Mouse (Mus musculus): ENCODE results near the gene Lrp1. TPM values are rescaled to one million over a fixed set of nuclear protein-coding genes. Genes with fewer than 3 reads are reported as not detected.

The Lrp1 gene
- total RNA-seq (2021) = 100 to 1,000 TPM; 288 to 310 TPM
- long read RNA-seq, experiment 1, full-length matches to known transcripts = 3 of 111 reads
- long read RNA-seq, experiment 1, partial matches to known transcripts = 96 of 111 reads
- long read RNA-seq, experiment 1, other reads (novel, unspliced or antisense) = 12 of 111 reads
- long read RNA-seq, experiment 2, full-length matches to known transcripts = 6 of 112 reads
- long read RNA-seq, experiment 2, partial matches to known transcripts = 63 of 112 reads
- long read RNA-seq, experiment 2, other reads (novel, unspliced or antisense) = 43 of 112 reads

DNA sequence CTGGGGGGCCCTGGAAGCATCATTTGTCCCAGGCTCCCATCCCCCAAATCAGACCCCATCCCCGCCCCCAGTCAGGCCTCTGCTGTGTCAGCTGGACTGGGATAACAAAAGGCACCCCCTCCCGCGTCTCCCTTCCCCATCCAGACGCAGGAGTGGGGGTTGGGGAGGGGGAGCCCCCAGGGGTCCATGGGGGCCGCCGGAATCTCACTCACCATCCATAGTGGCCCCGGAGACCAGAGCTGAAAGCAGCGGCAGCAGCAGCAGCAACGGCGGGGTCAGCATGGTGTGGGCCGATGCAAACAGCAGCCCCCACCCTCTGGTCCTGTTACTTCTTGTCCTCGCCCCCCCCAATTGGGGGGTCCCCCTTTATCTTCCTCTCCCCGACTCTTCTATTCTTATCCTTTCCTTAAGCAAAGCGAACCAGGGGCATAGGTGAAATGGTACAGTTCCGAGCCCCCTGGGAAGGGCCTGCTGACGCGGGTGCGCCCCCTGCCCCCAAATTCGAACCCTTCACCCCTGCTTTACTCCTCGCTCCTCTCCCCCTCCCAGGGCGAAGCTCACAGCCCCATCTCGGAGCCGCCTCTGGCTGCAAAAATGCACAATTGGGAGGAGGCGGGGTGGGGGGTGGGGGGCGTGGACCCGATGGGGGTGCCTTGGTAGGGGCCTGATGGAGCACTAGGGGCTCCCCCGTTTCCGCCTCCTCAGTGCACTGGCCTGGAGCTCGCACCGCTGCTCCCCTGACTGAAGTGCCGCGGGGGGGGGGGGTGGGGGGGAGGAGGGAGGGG is at the start of gene Lrp1:
TSS of gene Lrp1 (minus strand) at position 743 of the 785 bp plus-strand sequence.
- no peak for TF ChIP-seq CTCF (conservative IDR thresholded peaks at IDR 0.05)
- no peak for DNase-seq (ENCODE audit: low spot score in 2 of 2)
- H3K4me3 ChIP-seq = peak within 1 kb of the TSS; percentile 91
- H3K27ac ChIP-seq = peak within 1 kb of the TSS; percentile 99

DNA sequence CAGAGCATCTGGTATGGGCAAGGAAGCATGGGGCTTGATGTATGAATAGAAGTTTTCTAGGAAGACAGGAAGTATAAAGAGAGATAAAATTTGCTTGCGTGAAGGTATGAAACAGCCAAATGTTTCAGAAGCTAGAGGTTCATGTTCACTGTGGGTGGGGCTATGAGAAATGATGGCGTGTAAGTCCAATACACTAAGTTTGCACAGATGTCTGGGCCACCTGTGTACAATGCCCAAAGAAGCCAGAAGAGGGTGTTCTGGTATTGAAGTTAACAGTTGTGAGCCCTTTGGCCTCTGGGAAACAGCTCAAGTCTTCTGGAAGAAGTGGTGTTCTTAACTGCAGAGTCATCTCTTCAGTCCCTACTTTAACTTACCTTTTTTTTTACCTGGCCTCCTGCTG is 49.2 kb upstream of the Lrp1 start:
- TF ChIP-seq CTCF (conservative IDR thresholded peaks at IDR 0.05) = no peak
- no peak overlapping the region for H3K4me3 ChIP-seq
- H3K27ac ChIP-seq = 0 out of 2 replicates have a peak overlapping the region, but pooled peaks have one; percentile 99
- no peak for DNase-seq (ENCODE audit: low spot score in 2 of 2)

- no peak overlapping the region for H3K4me3 ChIP-seq
- peak; percentile 38 to 47 for DNase-seq (ENCODE audit: low spot score in 2 of 2)
- peak overlapping the region; percentile 99 for H3K27ac ChIP-seq
- TF ChIP-seq CTCF (conservative IDR thresholded peaks at IDR 0.05) = no peak
Observed at GRCm38 (mm10) chr10:127669170-127669569, 48.2 kb upstream of the Lrp1 start.

DNA sequence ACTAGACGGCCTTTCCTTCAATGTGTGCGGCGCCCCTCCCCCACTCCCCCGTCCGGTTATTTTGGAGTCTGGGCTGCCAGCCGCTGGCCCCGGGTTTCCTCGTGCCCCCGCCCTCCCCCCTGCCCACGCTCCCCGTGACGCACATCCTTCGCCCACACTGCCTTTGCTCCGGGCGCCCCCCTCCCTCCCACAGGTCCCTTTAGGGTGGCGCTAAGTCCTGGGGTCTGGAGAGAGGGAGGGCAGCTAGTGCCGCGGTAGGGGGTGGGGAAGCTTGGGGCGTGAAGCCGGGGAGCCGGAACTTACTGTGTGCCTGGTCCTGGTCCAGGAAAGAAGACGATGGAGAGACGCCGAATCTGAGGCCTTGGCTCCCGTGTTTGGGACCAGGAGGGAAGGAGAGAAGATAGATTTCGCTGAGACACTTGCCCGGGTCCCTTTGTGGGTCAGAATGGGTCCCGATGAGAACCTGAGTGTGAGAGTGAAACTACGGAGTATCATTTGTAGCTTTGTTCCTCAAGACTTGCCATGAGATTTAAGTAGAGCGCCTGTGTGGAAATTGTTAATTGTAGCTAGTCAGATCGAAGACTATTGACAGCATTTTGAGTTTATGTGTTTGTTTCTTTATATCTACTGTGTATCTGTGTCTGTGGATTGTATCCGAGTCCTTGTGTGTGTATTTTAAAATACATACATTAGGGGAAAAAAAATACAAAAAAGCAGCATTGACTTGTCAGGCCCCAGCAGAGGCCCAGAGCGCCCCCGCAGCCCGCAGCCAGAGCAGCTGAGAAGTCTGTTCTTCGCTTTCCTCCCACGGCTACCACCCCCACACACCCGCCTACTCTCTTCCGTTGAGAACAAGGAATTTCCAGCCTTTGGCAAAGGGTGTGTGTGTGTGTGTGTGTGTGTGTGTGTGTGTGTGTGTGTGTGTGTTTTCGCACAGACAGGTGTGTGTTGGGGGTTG is 47.4 kb upstream of the Lrp1 start, which contains the start of gene Nab2:
TSS of gene Nab2 (minus strand) at position 476 of the 958 bp plus-strand sequence.
- H3K4me3 ChIP-seq = peak within 1 kb of the TSS; percentile 85
- DNase-seq (ENCODE audit: low spot score in 2 of 2) = peak; percentile 73 to 76
- H3K27ac ChIP-seq = peak within 1 kb of the TSS; percentile 99
- TF ChIP-seq CTCF (conservative IDR thresholded peaks at IDR 0.05) = peak; percentile 21; the same call in 1 of the 2 replicates

DNA sequence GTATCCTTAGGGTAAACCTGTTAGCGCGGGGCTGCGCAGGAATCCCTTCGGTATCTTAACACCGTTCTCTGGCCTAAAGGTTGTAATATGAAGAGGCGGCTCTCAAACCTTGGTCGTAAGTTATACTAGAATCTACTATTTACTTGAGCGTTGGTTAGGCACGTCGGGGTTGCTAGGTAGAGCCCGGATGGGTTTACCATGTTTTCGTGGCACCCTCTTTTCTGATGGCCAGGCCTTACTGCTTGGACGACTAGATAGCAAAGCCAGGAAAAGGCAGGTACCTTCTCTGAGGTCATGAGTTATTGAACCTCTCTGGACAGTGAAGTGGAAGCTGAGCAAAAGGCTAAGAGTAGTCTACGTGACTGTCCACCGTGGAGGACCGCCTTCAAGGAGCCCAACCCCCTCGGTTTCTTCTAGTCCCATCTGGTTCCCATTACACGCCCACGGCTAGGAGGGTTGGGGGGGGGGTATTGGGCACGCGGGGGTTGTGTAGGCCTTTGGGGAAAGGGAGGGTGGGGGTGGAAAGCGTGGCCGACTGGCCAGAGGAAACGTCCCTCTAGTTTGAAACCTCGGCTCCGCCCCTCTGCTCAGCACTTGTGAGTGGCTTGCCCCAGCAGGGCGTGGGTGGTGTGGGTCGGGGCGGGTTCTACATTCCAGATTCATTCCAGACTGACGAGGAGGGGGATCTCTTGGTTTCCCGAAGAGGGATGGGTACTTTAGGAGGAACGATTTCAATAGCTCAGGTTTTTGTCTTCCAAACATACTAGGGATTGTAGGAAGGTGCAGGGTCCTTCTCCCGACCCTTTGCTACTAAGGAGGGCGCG is 46.5 kb upstream of the Lrp1 start:
- peak overlapping the region; percentile 85 for H3K4me3 ChIP-seq
- TF ChIP-seq CTCF (conservative IDR thresholded peaks at IDR 0.05) = no peak
- DNase-seq (ENCODE audit: low spot score in 2 of 2) = peak; percentile 68 to 77
- H3K27ac ChIP-seq = peak overlapping the region; percentile 99

DNA sequence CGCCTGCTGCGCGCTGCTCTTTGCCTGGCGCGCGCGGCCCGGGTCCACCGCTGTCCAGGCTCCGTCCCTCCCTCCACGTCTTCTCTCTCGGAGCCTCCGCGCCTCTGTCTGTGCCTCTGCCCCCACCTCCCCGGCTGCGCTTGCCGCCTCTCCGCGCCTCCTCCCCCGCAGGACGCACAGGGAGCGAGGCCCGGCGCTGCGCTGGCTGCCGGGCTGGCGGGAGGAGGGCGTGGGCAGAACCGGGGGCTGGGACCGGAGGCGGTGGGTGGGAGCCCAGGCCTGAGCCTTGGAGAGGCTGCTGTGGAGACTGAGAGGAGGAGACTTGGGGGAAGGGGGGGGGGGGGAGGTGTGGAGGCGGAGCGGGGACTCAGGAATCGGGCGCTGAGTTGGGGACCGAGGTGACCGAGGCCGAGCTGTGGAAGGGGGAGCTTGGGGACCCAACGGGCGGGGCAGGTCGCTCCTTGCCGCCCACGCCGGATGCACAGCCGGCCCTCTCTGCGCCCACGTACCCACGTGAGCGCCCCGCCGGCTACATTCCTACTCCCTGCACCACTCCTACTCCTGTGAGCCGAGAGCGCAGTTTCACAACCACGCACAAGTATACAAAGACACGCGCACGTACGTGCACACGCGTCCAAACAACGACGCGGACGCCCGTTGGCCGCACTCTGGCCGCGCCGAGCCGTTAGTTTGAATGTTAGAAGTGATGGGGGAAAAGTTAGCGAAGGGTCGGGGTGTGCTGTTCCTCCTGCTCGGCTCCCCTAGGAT is 45.7 kb upstream of the Lrp1 start, which contains the start of gene Nemp1:
TSS of gene Nemp1 (plus strand) at position 401 of the 768 bp plus-strand sequence.
- Histone ChIP-seq H3K27ac (peak within 1 kb of the TSS; percentile 99), H3K4me3 (peak within 1 kb of the TSS; percentile 85)
- TF ChIP-seq CTCF (conservative IDR thresholded peaks at IDR 0.05) = no peak

GRCm38 (mm10) chr10:127665366-127666181 is 44.6 kb upstream of the Lrp1 start:
- Histone ChIP-seq H3K27ac (peak overlapping the region; percentile 99), H3K4me3 (peak overlapping the region; percentile 85)
- DNase-seq (ENCODE audit: low spot score in 2 of 2) = no peak
- peak; percentile 21 for TF ChIP-seq CTCF (conservative IDR thresholded peaks at IDR 0.05)

More for the DNA sequence above, 45.7 kb upstream of the Lrp1 start, which contains the start of gene Nemp1:
- peak; percentile 61 to 72 for DNase-seq (ENCODE audit: low spot score in 2 of 2)

- Histone ChIP-seq H3K4me3 (peak overlapping the region; percentile 85), H3K27ac (peak overlapping the region; percentile 99)
- no peak for TF ChIP-seq CTCF (conservative IDR thresholded peaks at IDR 0.05)
- no peak for DNase-seq (ENCODE audit: low spot score in 2 of 2)
Observed at GRCm38 (mm10) chr10:127664891-127665290, 43.9 kb upstream of the Lrp1 start.

- no peak for DNase-seq (ENCODE audit: low spot score in 2 of 2)
- no peak for TF ChIP-seq CTCF (conservative IDR thresholded peaks at IDR 0.05)
- Histone ChIP-seq H3K4me3 (peak overlapping the region; percentile 85), H3K27ac (peak overlapping the region; percentile 99)
Observed at GRCm38 (mm10) chr10:127664166-127664565, 43.2 kb upstream of the Lrp1 start.

DNA sequence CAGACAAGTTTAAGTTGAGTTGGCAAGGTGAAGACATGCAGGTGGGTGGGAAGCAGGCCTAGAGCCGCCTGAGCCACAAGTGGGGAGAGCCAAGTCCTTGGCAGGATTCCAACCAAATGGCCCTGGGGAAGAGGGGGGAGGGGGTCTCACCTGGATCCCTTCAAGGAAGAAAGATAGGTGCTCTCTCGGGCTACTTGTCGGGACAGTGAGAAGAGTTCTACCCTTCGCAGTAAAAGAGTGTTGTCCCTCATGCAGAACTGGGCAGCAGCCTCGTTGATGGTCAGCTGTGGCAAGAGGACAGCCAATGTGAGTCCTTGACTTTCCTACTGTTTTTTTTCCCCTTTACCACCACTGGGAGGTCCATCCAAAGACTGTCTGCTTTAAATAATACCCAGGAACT is 42.6 kb upstream of the Lrp1 start:
- peak overlapping the region; percentile 85; the same call in 1 of the 2 replicates for H3K4me3 ChIP-seq
- H3K27ac ChIP-seq = peak overlapping the region; percentile 99
- TF ChIP-seq CTCF (conservative IDR thresholded peaks at IDR 0.05) = no peak
- DNase-seq (ENCODE audit: low spot score in 2 of 2) = no peak

Data from layer of hippocampus, adult 2 months (tissue).